Mouse (Mus musculus): ENCODE data around the gene Msi2.

GRCm38 (mm10) chr11:88524790-88525575 lies 193.3 kb downstream of the Msi2 start:
- TF ChIP-seq CTCF (IDR thresholded peaks at IDR 0.05; ENCODE audit: low read depth, low read length) (no peak), POLR2AphosphoS5 (IDR thresholded peaks at IDR 0.05; ENCODE audit: insufficient replicate concordance, low read depth, low read length) (no peak)
